Mouse (Mus musculus) heart, postnatal 25 days (tissue): ENCODE measurements at regions not wholly inside any gene's neighbourhood (a gene's known extent, or its start where the extent isn't known, plus 50 kb on each side); places are given as distances from the start of the nearest gene placed in this dataset.
"Not testable (repeated sequence)": the region's sequence is repeated elsewhere in the genome, so short reads cannot be mapped to it uniquely, and the experiment has no call there.

Experiments
- DNase-seq: peaks from one replicate; pipeline ENCODE4 v3.0.0; 2022; ENCODE audit warnings: low spot score
- intact Hi-C: fragments of 180-260 bp; cut with DNase I; formaldehyde crosslinking; loops from one replicate; pipeline ENCODE4 v1.15.1; 2025

DNA sequence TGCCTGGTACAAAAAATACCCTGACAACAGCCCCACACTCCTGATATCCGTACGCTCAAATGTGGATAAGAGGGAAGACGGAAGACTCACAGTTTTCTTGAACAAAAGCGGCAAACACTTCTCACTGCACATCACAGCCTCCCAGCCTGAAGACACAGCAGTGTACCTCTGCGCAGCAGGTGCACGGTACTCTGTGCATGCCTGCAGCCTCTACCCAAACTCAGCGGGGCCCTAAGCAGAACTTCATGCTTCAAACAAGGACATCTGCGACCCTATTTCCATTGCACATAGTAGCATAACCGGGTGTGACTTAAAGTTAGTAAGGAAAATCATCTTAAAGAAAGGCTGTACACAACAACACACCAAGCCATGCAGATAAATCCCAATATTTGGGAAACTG lies 408.3 kb downstream of the Dad1 start:
- DNase-seq = no peak
- intact Hi-C loops = no loop called here

DNA sequence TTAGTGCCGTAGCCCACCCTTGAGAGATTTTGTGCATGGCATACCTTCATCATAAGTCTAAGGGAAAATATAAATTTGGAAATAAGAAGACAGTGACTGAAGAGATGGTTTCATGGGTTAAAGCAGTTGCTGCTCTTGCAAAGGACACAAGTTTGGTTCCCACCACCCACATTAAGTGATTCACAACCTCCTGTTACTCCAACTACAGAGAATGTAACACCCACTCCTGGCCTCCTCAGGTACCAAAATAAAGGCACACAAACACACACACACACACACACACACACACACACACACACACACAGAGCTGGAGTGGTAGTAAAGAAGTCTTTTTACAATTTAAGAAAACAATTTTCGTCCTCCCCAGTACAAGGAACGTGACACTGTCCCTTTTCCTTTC lies 421.4 kb downstream of the Dad1 start:
- no peak for DNase-seq

DNA sequence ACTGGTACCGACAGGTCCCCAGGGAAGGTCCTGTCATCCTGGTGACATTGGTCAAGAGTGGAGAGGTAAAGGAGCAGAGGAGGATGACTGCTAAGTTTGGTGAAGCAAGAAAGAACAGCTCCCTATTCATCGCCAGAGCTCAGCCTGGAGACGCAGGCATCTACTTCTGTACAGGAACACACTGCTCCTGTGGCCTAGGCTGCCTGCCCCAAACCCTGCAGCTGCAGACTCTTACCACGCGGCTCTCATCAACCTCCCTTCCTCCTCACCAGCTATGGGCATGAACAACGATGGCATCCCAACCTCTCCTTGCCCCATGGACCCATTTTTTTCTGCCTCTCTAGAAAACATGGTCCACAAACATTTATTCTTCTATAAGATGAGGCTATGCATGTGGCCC lies 422.3 kb downstream of the Dad1 start:
- intact Hi-C loops = no loop called here

More for the DNA sequence above, 421.4 kb downstream of the Dad1 start:
- intact Hi-C loops = no loop called here

DNA sequence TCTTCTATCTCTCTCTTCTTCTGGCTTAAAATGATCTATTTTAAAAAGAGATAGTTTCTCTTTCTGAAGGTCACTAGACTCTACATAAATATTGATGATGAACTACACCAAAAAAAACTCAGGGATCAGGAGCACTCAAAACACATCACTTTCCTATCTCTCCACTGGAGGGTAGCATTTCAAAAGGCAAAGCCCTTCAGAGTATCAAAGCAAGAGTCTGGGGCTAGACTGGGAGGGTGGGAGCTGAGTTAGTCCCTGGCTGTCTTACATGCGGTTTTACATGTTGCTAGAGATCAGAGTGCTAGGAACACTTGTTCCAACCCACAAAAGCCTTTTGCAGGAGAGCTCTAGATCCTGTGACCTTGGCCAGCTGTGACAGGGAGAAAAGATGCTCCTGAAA lies 423.2 kb downstream of the Dad1 start:
- DNase-seq = no peak
- intact Hi-C loops = no loop called here

More for the DNA sequence above, 422.3 kb downstream of the Dad1 start:
- no peak for DNase-seq

DNA sequence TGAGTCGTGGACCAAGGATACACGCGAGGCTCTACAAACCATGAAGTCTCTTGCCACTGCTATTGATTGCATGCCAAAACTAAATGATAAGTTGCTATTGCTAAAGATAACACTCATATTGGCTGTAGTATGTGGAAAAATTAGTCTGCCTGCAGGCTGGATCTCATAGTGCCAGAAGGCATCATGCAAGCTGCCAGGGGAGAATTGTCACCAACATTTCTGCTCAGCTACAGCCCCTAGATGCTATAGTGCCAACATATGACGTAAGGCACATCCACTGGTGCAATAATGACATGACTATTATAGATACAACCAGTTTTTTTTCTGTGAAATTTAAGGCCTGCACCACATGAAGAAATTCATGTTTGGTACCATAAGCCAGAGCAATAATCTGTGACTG lies 427.1 kb downstream of the Dad1 start:
- intact Hi-C loops = no loop called here
- DNase-seq = no peak

DNA sequence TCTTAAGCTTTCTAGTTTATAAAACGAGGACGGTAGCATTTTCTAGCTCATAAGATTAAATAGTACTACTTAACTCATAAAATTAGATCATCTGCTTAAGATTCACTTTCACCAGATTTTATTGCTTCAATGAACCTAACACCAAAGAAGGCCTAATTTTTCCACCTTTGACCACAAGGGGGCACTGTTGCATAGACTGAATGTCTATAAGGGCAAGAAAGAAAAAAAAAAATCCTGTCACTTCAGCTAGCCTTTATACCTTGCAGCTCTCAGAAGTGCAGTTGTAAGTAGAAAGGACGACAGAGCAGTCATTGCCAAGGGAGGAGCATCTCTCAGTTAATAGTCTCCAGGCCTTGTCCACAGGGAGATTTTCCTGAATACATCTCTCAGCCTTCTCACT lies 447.7 kb downstream of the Dad1 start:
- intact Hi-C loops = no loop called here

DNA sequence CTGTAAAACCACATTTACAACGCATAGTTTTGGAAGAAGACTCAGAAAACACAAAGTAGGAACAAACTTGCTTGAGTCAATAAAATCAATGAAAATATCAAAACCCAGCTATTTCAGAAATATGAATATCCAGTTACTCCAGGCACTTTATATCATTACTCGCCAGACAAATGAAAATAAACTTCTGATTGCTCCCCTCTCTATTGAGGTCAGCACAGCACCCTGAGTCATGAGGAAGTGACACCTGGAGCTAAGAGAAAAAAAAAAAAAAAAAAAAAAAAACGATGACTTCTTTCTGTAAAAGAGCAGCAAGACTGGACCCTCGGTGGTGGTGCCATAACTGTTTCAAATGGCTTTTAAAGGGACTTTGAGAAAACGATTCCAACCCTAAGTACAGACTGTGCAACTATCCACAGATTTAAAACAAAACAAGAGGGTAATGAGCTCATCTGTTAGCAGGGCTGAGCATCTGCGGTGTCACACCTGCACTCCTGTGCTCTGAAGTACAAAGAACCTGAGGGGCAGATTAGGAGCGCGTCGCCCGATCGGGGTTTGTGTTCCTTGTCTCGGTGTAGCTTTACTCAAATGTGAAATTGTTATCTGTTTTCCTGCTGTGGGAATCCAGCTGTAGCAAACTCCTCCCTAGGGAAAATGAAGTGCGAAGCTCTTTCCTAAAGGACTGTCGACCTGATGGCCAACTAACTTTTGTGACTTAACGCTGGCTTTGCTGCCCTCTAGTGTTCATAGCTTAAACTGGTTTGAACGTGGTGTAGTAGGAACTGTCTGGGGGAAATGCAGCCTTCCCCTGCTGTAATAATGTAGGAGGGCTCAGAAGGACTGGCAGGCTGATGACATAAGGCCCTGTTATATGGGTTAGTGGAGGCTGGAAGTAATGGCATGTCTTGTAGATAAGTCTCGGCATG lies 449.9 kb downstream of the Dad1 start:
- DNase-seq = no peak

More for the DNA sequence above, 447.7 kb downstream of the Dad1 start:
- DNase-seq = no peak

DNA sequence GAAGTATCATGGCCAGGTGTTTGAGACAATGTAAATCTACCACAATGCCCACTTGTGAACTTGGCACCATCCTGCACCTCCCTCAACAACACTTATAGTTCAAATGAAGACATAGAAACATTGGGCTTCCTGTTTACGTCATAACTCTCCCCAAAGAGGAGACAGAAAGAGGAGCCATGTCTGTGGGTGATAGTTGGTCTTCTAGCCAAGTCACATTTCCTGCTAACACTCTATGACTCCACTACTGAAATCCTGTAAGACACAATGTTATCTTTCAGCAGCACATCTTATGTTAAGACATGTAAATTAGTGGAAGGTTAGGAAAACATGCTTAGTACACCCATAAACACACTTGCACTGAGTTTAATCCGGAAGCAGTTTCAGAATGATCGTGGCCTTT lies 451.4 kb downstream of the Dad1 start:
- intact Hi-C loops = no loop called here
- DNase-seq = no peak

More for the DNA sequence above, 449.9 kb downstream of the Dad1 start:
- intact Hi-C loops = no loop called here

DNA sequence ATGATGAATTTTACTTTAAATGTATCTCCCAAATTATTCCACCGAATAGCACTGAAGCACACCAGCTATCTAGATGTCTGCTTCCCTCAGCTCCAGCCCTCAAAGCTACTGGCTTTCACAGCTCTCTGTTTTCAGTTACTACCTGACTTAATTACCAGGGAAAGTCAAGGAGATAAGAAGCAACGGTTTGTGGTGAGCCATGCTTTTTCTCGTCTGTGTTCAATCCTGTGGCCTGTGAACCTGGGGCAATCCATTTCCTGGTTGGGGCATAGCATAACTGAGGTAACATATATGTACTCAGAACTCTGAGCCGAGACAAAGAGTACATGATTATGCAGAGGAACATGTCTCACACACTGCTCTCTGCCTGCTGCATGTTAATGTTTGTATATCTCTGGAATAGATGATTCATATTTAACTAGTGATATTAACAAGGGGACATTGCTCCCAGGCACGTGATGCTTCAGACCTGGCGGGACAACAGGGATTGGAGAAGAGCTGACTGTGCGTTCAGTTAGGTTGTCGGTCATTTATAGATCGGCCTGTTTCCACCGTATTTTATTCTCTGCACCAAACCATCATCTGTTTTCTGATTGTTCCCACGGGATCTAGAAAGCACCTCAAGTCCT lies 453.3 kb downstream of the Dad1 start:
- intact Hi-C loops = no loop called here
- no peak for DNase-seq

DNA sequence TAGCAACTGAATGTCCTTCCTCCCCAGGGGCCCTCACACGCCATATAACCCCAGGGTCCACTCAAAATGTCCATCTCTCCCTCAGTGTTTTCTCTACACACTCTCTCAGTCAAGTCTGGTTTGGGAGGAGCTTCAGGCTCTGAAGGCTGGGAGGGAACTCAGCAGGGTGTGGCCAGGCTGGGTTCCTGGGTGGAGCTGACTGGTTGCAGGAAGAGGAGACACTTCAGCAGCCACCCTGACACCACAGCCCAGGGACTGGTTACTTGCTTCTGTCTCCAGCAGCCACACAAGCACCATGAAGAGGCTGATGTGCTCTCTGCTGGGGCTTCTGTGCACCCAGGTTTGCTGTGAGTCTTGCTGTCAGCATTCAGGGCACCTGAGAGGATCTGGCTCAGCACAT lies 458.7 kb downstream of the Dad1 start:
- intact Hi-C loops, DNase-seq: not testable (repeated sequence)

DNA sequence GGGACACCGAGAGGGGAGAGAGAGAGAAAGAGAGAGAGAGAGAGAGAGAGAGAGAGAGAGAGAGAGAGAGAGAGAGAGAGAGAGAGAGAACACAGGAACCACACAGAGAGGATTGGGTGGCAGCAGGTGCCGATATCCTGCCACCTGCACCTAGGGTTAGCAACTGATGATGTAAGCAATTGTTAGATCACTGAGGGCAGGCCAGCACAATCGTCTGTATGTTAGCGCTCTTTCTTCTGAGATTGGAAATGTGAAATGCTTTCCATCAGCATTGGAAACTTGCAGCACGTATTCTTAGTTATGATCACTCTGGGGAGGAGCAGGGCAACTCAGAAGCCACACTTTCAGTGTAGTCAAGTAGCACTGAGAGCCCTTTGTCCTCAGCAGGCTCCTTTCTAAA lies 459.4 kb downstream of the Dad1 start:
- no peak for DNase-seq
- intact Hi-C loops = no loop called here

DNA sequence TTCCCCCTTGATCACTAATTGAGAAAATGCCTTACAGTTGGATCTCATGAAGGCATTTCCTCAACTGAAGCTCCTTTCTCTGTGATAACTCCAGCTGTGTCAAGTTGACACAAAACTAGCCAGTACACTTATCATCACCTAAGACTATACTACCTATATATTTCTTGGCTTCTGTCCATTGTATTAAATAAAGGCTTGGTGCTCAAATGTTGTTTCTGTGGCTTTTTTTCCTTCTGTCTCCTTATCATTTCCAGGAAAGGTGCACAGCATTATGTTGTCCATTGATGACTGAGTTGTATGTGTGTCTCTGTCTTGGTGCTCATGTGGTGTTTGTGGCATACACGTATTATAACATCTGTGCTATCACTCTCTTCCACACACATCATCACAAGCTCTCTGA lies 461.5 kb downstream of the Dad1 start:
- intact Hi-C loops, DNase-seq: not testable (repeated sequence)

DNA sequence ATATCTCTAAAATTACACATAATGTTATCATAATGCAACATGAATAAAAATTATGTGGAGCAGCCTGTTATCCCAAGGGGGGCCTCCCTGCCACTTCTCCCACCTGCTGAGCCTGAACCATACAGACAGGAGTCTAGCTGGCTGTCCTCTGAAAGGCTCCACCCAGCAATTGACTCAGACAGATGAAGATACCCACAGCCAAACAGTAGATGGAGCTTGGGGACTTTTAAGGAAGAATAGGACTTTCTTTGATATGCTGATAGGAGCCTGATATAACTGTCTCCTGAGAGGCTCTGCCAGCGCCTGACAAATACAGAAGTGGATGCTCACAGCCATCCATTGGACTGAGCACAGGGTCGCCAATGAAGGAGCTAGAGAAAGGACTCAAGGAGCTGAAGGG lies 468.4 kb downstream of the Dad1 start:
- intact Hi-C loops, DNase-seq: not testable (repeated sequence)

DNA sequence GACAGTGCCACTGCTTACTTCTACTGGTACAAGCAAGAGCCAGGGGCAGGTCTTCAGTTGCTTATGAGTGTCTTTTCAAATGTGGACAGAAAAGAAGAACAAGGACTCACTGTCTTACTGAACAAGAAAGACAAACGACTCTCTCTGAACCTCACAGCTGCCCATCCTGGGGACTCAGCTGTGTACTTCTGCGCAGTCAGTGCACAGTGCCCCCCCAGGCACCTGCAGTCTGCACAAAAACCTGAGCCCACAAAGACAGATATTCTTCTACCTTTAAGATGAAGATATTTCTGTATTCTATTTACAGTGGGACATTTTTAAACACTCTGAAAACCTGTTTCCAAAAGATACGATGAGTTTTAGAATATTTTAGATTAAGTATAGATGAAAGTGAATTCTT lies 476.5 kb downstream of the Dad1 start:
- intact Hi-C loops = no loop called here
- no peak for DNase-seq

DNA sequence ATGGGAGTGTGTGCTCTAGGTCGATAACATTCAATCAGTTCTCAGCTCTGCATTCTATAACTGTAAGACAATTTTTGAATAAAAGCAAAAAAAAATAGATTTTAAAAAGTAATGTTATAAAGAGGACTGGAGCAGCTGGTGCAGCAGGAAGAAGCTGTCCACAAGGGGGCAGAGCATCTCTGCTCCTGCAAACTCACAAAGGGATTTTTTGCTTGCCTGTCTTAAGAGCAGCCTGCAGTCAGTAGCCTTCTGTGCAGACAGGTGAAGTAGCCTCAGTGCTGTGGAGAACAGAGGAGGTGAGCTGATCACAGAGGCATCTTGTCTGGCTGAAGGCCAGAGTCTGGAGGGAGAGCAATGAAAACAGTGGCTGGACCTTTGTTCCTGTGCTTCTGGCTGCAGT lies 477.2 kb downstream of the Dad1 start:
- intact Hi-C loops, DNase-seq: not testable (repeated sequence)

DNA sequence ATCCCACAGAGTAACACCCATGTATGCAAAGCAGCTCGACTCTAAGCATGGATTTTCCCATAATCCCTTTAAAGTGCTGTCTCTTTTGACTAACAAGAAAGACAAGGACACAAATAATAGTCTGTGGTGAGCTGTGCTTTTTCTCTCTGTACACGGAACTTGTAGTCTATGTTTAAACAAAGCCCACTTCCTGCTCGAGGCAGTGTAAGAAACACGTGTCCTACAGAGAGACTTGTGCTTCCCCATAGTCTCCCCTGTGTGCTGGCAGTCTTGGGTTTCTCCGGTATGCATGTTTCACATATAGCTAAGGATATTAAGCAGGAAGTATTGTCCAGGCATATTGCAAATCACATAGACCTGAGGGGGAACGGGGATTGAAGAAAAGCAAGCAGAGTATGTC lies 487.4 kb downstream of the Dad1 start:
- DNase-seq, intact Hi-C loops: not testable (repeated sequence)

DNA sequence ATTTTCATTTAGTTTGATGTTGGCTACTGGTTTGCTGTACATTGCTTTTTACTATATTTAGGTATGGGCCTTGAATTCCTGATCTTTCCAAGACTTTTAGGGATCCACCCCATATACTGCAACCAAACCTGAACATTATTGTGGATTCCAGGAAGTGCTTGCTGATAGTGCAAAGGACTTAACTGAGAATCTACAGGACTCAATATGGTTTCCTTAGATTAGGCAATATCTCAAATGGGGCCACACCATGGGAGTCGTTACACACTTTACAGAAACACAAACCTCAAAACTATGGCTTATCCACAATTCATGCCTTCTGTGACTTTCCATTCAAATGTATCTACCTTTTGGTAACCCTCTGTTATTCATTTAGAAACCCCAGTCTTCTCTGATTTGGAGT lies 488.0 kb downstream of the Dad1 start:
- intact Hi-C loops = not testable (repeated sequence)

DNA sequence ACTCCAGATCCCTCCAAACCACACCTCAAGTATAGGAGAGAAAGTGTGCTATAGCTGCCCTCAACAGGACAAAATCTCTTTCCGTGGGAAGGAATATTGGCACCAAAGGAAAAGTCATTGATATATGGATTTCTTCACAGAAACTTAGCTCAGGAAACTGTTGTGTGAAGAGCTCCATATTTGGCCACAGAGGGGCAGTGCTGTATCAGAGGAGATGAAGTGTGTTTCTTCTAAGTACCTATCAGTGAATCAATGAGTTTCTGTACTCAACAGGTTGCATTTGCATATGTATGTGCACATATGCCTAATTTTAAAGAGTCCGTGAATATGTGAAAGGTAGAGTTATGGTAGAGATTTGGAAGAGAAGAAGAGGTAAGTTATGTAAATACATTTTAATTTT lies 493.3 kb downstream of the Dad1 start:
- DNase-seq, intact Hi-C loops: not testable (repeated sequence)

More for the DNA sequence above, 488.0 kb downstream of the Dad1 start:
- DNase-seq = not testable (repeated sequence)

DNA sequence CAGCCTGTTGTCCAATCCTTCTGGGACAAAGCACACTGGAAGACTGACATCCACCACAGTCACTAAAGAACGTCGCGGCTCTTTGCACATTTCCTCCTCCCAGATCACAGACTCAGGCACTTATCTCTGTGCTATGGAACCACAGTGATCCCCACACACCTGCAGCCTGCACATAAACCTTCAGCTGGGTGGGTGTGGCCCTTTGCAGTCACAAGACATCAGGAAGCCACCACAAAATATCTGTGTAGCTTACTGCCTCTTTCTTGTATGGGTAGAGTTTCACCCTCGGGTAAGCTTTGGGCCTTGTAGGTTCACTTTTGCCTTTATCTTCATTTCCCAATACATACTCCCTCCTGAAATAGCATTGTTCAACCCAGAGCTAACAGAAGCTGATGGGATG lies 496.1 kb downstream of the Dad1 start:
- DNase-seq, intact Hi-C loops: not testable (repeated sequence)

DNA sequence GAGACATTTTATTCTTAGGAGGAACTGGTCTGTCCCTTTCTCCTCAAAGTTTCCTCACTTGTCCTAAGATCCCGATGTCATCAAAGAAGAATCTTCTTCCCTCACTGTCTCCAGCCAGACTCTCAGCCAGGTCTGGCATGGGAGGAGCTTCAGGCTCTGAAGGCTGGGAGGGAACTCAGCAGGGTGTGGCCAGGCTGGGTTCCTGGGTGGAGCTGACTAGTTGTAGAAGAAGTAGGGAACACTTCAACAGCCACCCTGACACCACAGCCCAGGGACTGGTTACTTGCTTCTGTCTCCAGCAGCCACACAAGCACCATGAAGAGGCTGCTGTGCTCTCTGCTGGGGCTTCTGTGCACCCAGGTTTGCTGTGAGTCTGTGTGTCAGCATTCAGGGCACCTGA lies 496.8 kb downstream of the Dad1 start:
- intact Hi-C loops, DNase-seq: not testable (repeated sequence)

DNA sequence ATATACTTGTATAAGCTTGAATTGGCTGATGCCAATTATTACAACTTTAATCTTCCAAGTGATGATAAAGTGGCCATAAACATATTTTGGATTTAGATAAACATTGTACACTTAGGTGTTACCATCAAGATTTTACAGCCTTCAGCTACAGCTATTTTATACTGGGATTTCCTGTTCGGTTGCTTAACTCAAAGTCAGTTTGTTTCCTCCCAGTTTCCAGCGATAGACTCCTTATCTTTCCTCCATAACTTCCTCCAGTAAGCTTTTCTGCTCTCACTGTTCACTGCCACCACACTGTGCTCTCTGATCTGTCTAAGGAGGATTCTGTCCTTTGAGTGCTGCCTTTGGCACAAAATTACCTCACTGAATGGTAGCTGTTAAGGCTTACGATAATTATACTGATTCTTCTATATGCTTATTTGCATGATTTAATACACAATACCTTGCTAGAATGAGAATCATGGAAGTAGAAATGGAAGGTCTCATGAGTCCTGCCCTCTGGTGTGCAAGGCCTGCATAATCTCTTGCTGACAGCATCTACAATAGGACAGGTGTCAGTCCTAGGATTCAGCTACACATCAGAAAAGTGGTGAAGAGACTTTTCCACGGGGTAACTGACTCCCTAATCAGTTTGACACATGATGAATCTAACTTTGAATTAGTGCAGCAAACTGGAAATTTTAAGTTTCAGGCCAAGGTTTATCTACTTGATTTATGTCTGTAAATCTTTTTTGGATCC lies 503.0 kb downstream of the Dad1 start:
- DNase-seq = no peak
- intact Hi-C loops = no loop called here
